Mouse (Mus musculus): ENCODE measurements around the gene Mtor. TPM values are rescaled to one million over a fixed set of nuclear protein-coding genes. Genes with fewer than 3 reads are reported as not detected.
A peak's percentile ranks its signal among the peaks of the same experiment; 100 is the strongest.

Gene Mtor
- polyA plus RNA-seq, 2 experiments: 18.0 to 18.5 TPM

- ATAC-seq (ENCODE audit: low FRiP score, low read depth) (no peak), DNase-seq (ENCODE audit: low spot score) (no peak)
- Histone ChIP-seq H3K4me3 (replicated peaks; ENCODE audit: low read length) (no peak overlapping the region), H3K9ac (ENCODE audit: low read depth, low read length, severe bottlenecking) (no peak overlapping the region), H3K27ac (replicated peaks; ENCODE audit: low read depth, low read length) (no peak overlapping the region), H3K27me3 (ENCODE audit: control insufficient read depth, insufficient read depth, low read length) (no peaks in the 10 kb centered on the region), H3K4me2 (replicated peaks; ENCODE audit: low read depth, low read length, severe bottlenecking) (no peak overlapping the region), H3K36me3 (ENCODE audit: control insufficient read depth, insufficient read depth, low read length) (peaks cover 93% of the 10 kb centered on the region), H3K9me3 (ENCODE audit: control insufficient read depth, low read length) (no peaks in the 10 kb centered on the region), H3K4me1 (ENCODE audit: control insufficient read depth, insufficient read depth, low read length) (no peaks in the 10 kb centered on the region)
- no peak for TF ChIP-seq POLR2A (IDR thresholded peaks at IDR 0.05; ENCODE audit: borderline replicate concordance, extremely low read depth, insufficient read depth, insufficient read length)
- 94% methylated on average over 4 of the region's 4 CpGs for WGBS
Observed at GRCm38 (mm10) chr4:148549106-148549505, 100.7 kb downstream of the Mtor start.

- Histone ChIP-seq H3K4me1 (ENCODE audit: control insufficient read depth, insufficient read depth, low read length) (no peaks in the 10 kb centered on the region), H3K27ac (replicated peaks; ENCODE audit: low read depth, low read length) (peak overlapping the region; percentile 94), H3K36me3 (ENCODE audit: control insufficient read depth, insufficient read depth, low read length) (peaks cover 70% of the 10 kb centered on the region), H3K9ac (ENCODE audit: low read depth, low read length, severe bottlenecking) (peak overlapping the region; percentile 89), H3K4me2 (replicated peaks; ENCODE audit: low read depth, low read length, severe bottlenecking) (peak overlapping the region; percentile 70), H3K27me3 (ENCODE audit: control insufficient read depth, insufficient read depth, low read length) (no peaks in the 10 kb centered on the region), H3K4me3 (replicated peaks; ENCODE audit: low read length) (peak overlapping the region; percentile 70), H3K9me3 (ENCODE audit: control insufficient read depth, low read length) (no peaks in the 10 kb centered on the region)
- DNase-seq (ENCODE audit: low spot score): no peak
- no peak for TF ChIP-seq POLR2A (IDR thresholded peaks at IDR 0.05; ENCODE audit: borderline replicate concordance, extremely low read depth, insufficient read depth, insufficient read length)
- ATAC-seq (ENCODE audit: low FRiP score, low read depth): 0 out of 2 replicates have a peak, but pooled peaks have one; percentile 5
- WGBS: 31% methylated on average over 6 of the region's 6 CpGs
Observed at GRCm38 (mm10) chr4:148557766-148558165, 109.4 kb downstream of the Mtor start.

- under 1% methylated on average over 52 of the region's 63 CpGs for WGBS
- Histone ChIP-seq H3K36me3 (ENCODE audit: control insufficient read depth, insufficient read depth, low read length) (peaks cover 70% of the 10 kb centered on the region), H3K4me2 (replicated peaks; ENCODE audit: low read depth, low read length, severe bottlenecking) (peak within 1 kb of the TSS; percentile 70), H3K9ac (ENCODE audit: low read depth, low read length, severe bottlenecking) (peak within 1 kb of the TSS; percentile 89), H3K27ac (replicated peaks; ENCODE audit: low read depth, low read length) (peak within 1 kb of the TSS; percentile 94), H3K27me3 (ENCODE audit: control insufficient read depth, insufficient read depth, low read length) (no peaks in the 10 kb centered on the region), H3K4me3 (replicated peaks; ENCODE audit: low read length) (peak within 1 kb of the TSS; percentile 70), H3K9me3 (ENCODE audit: control insufficient read depth, low read length) (no peaks in the 10 kb centered on the region), H3K4me1 (ENCODE audit: control insufficient read depth, insufficient read depth, low read length) (no peaks in the 10 kb centered on the region)
- peak; percentile 72; the same call in 1 of the 2 replicates for TF ChIP-seq POLR2A (IDR thresholded peaks at IDR 0.05; ENCODE audit: borderline replicate concordance, extremely low read depth, insufficient read depth, insufficient read length)
- ATAC-seq (ENCODE audit: low FRiP score, low read depth) (peak; percentile 94), DNase-seq (ENCODE audit: low spot score) (peak; percentile 96)
Observed at GRCm38 (mm10) chr4:148558297-148559000, 110.0 kb downstream of the Mtor start, which contains the start of gene Exosc10. TSS of gene Exosc10 (plus strand) at chr4:148558429.

- Histone ChIP-seq H3K27me3 (ENCODE audit: control insufficient read depth, insufficient read depth, low read length) (no peaks in the 10 kb centered on the region), H3K4me3 (replicated peaks; ENCODE audit: low read length) (no peak overlapping the region), H3K9me3 (ENCODE audit: control insufficient read depth, low read length) (no peaks in the 10 kb centered on the region), H3K9ac (ENCODE audit: low read depth, low read length, severe bottlenecking) (no peak overlapping the region), H3K4me1 (ENCODE audit: control insufficient read depth, insufficient read depth, low read length) (no peaks in the 10 kb centered on the region), H3K4me2 (replicated peaks; ENCODE audit: low read depth, low read length, severe bottlenecking) (no peak overlapping the region), H3K27ac (replicated peaks; ENCODE audit: low read depth, low read length) (no peak overlapping the region), H3K36me3 (ENCODE audit: control insufficient read depth, insufficient read depth, low read length) (peaks cover 75% of the 10 kb centered on the region)
- no peak for DNase-seq (ENCODE audit: low spot score)
- TF ChIP-seq POLR2A (IDR thresholded peaks at IDR 0.05; ENCODE audit: borderline replicate concordance, extremely low read depth, insufficient read depth, insufficient read length): no peak
- ATAC-seq (ENCODE audit: low FRiP score, low read depth): no peak
- 96% methylated on average over 17 of the region's 17 CpGs for WGBS
Observed at GRCm38 (mm10) chr4:148562676-148563075, 114.3 kb downstream of the Mtor start.

GRCm38 (mm10) chr4:148563595-148563994 is 115.2 kb downstream of the Mtor start:
- Histone ChIP-seq H3K36me3 (ENCODE audit: control insufficient read depth, insufficient read depth, low read length) (peaks cover 85% of the 10 kb centered on the region), H3K27me3 (ENCODE audit: control insufficient read depth, insufficient read depth, low read length) (no peaks in the 10 kb centered on the region), H3K9me3 (ENCODE audit: control insufficient read depth, low read length) (no peaks in the 10 kb centered on the region), H3K4me1 (ENCODE audit: control insufficient read depth, insufficient read depth, low read length) (no peaks in the 10 kb centered on the region), H3K27ac (replicated peaks; ENCODE audit: low read depth, low read length) (no peak overlapping the region), H3K9ac (ENCODE audit: low read depth, low read length, severe bottlenecking) (no peak overlapping the region), H3K4me3 (replicated peaks; ENCODE audit: low read length) (no peak overlapping the region), H3K4me2 (replicated peaks; ENCODE audit: low read depth, low read length, severe bottlenecking) (no peak overlapping the region)
- 94% methylated on average over 12 of the region's 12 CpGs for WGBS
- DNase-seq (ENCODE audit: low spot score): no peak
- ATAC-seq (ENCODE audit: low FRiP score, low read depth): no peak
- TF ChIP-seq POLR2A (IDR thresholded peaks at IDR 0.05; ENCODE audit: borderline replicate concordance, extremely low read depth, insufficient read depth, insufficient read length): no peak

Data from limb, embryonic 14.5 days (tissue).